Mouse (Mus musculus) layer of hippocampus, adult 18-20 months (tissue): ENCODE data around the gene Nptx2. TPM values are rescaled to one million over a fixed set of nuclear protein-coding genes. Genes with fewer than 3 reads are reported as not detected.

ENCODE experiments used
- DNase-seq, 2 experiments: peaks; one replicate each; pipeline ENCODE4 v3.0.0; 2022; ENCODE audit warnings: low spot score in 2 of 2
- long read RNA-seq: library from polyadenylated mRNA; stranded (forward); transcript quantifications from one replicate; pipeline ENCODE4 v2.0.0, GENCODE M21; 2021
- total RNA-seq, 2 experiments: library from RNA; stranded (reverse); gene quantifications; 2 replicates each; pipeline ENCODE4 v1.2.3; 2021

The Nptx2 gene
- 10 to 100 TPM; 40.4 to 46.3 TPM for total RNA-seq
- long read RNA-seq, transcript Nptx2-201 (5 exons, 2,536 nt), result major isoform, 29 of 35 reads
- long read RNA-seq, partial matches to known transcripts, result 5 of 35 reads
- long read RNA-seq, other reads (novel, unspliced or antisense), result 1 of 35 reads

GRCm38 (mm10) chr5:144545653-144546422, at the start of gene Nptx2:
Gene Nptx2, plus strand, starts transcription at chr5:144545902.
- DNase-seq, result peak; percentile 71 to 87

- DNase-seq, result no peak
Observed at GRCm38 (mm10) chr5:144496481-144496880, 49.2 kb upstream of the Nptx2 start.

GRCm38 (mm10) chr5:144504239-144504638, 41.5 kb upstream of the Nptx2 start:
- peak in 1 of 2 experiments; percentile 26 for DNase-seq

GRCm38 (mm10) chr5:144505731-144506130, 40.0 kb upstream of the Nptx2 start:
- DNase-seq, result no peak

GRCm38 (mm10) chr5:144506156-144506555, 39.5 kb upstream of the Nptx2 start:
- DNase-seq, result no peak

- DNase-seq, result no peak
Observed at GRCm38 (mm10) chr5:144506689-144507552, 38.8 kb upstream of the Nptx2 start.

- no peak for DNase-seq
Observed at GRCm38 (mm10) chr5:144509431-144509830, 36.3 kb upstream of the Nptx2 start.

- DNase-seq, result no peak
Observed at GRCm38 (mm10) chr5:144514738-144515137, 31.0 kb upstream of the Nptx2 start.

GRCm38 (mm10) chr5:144515241-144515640, 30.5 kb upstream of the Nptx2 start:
- DNase-seq, result no peak

GRCm38 (mm10) chr5:144520096-144520495, 25.6 kb upstream of the Nptx2 start:
- no peak for DNase-seq

- no peak for DNase-seq
Observed at GRCm38 (mm10) chr5:144524774-144525173, 20.9 kb upstream of the Nptx2 start.

- DNase-seq, result no peak
Observed at GRCm38 (mm10) chr5:144529123-144529522, 16.6 kb upstream of the Nptx2 start.

GRCm38 (mm10) chr5:144542711-144543308, 2.9 kb upstream of the Nptx2 start:
- DNase-seq, result peak; percentile 25 to 43

- DNase-seq, result no peak
Observed at GRCm38 (mm10) chr5:144546423-144546995, 807 bp downstream of the Nptx2 start.

GRCm38 (mm10) chr5:144547333-144547878, 1.7 kb downstream of the Nptx2 start:
- DNase-seq, result no peak

GRCm38 (mm10) chr5:144548079-144548631, 2.5 kb downstream of the Nptx2 start:
- DNase-seq, result no peak

- DNase-seq, result no peak
Observed at GRCm38 (mm10) chr5:144550003-144550402, 4.3 kb downstream of the Nptx2 start.

- no peak for DNase-seq
Observed at GRCm38 (mm10) chr5:144550622-144551137, 5.0 kb downstream of the Nptx2 start.

- DNase-seq, result no peak
Observed at GRCm38 (mm10) chr5:144556710-144557109, 11.0 kb downstream of the Nptx2 start.

- DNase-seq, result no peak
Observed at GRCm38 (mm10) chr5:144557363-144557762, 11.7 kb downstream of the Nptx2 start.
